Mouse (Mus musculus): Measurements from ENCODE around the gene Zfp800.
A peak's percentile ranks its signal among the peaks of the same experiment; 100 is the strongest.

Zfp800 gene

GRCm38 (mm10) chr6:28309692-28310091 is 88.1 kb downstream of the Zfp800 start:
- no peak for DNase-seq (ENCODE audit: low read depth)

DNA sequence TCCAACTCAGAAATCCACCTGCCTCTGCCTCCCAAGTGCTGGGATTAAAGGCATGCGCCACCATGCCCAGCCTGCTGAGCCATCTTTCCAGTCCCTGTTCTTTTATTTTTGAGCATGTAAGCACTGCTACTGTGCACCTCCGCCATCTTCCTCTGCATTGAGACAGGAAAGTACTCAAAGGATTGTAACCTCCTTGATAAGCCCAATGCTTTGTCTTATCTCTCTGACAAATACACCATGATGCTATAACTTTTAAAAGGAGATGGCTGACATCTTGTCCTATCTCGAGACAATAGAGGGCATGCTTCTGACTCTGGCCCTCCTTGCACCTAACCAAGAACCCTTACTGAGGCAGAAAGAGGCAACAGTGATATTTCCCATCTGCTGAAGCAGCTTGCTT is 88.9 kb downstream of the Zfp800 start:
- no peak for DNase-seq (ENCODE audit: low read depth)

DNA sequence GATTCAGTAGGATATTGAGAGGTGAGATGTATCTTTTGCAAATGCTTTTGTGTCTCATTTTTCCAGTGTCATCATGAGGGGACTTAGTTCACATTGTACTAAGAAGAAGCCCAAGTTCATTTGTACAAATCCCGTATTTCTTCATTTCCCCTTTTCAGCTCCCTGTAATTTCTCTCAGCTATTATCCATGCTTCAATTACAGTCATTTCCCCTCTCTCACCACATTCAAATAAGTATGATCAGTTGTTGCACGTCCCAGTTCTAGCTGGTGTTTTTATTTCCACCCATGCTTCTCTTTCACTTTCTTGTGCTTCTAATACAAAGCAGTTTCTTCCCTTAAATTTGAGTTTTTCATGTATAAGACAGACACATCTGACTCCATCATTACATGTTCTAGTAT is 91.1 kb downstream of the Zfp800 start:
- DNase-seq (ENCODE audit: low read depth) = no peak

- no peak for DNase-seq (ENCODE audit: low read depth)
Observed at GRCm38 (mm10) chr6:28296306-28296705, 101.5 kb downstream of the Zfp800 start.

GRCm38 (mm10) chr6:28295581-28295980 is 102.2 kb downstream of the Zfp800 start:
- DNase-seq (ENCODE audit: low read depth) = no peak

DNA sequence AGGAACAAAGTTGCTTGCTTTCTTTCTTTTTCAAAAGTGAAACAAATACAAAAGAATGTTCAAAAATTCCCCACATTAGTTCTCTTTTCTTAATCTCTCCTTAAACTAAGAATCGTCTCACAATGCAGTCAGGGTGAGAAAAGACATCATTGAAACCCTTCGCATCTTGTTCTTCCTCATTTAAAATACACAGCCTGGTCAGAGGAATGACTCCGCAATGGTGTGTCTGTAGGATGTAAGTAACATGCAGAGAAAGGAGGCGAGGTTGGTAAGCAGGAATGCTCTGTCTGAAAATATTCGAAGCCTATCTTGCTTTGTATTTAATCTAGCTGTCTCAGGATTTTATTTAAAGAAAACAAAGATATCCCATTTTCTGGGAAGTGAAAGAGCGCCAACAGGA is 105.0 kb downstream of the Zfp800 start:
- DNase-seq (ENCODE audit: low read depth) = no peak

GRCm38 (mm10) chr6:28279886-28280285 is 117.9 kb downstream of the Zfp800 start:
- no peak for DNase-seq (ENCODE audit: low read depth)

DNA sequence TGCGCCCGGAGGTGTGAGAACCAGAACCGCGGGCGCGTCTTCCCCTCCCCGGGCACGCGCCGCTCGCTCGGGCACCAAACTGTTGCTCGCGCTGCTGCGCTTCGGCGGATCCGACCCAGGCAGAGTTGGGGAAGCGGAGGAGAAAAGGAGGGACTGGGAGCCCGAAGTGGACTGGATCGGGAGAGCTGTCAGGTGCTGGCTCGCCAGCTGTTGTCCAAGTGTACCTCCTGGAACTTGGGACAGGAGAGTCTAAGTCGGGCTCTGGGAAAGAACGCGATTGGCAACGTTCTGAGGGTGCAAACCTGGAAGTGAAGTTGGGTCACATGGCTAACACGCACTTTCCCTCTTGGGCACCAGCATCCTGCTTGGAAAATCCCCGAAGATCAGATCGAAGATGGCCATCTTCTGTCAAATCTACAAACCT is 135.6 kb downstream of the Zfp800 start:
- DNase-seq (ENCODE audit: low read depth) = no peak

DNA sequence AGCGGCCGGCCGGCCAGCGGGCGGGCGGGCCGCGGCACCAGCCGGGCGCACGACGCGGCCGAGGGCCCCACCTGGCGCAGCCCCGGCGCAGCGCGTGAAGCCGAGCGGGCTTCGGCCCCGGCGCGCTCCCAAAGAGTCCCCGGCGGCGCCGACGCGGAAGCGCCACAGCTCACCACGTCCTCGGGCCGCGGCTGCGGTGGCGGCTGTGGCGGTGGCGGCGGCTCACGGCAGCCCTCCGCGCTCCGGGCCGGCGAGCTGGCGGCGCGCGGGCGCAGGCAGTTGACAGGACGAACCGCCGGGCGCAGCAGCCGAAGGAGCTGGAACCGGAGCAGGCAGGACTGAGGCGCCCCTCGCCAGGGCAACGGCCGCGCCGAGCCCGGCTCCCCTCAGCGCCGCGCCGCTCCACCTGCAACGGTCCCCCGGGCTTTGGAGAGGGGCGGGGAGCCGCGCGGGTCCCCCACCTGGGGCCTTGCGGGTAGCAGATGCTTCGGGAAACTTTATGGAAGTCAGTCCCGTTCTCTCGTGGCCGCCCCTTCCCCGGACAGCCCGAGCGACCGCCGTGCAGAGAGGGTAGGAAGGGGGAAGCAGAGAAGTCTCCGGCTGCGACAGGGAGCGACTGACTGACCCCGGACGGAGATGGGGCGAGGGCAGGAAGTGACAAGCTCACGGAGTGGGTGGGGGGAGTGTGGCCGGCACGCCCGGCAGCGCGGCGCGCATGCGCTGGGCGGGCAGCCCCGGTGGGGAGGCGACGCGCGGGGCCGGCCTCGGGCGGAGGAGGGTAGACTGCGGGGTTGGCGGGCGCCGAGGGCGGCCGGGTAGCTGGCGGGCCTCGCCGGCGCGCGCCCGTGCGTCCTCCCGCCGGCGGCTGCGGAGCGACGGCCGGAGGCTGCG is 136.3 kb downstream of the Zfp800 start:
- DNase-seq (ENCODE audit: low read depth) = peak; percentile 63

DNA sequence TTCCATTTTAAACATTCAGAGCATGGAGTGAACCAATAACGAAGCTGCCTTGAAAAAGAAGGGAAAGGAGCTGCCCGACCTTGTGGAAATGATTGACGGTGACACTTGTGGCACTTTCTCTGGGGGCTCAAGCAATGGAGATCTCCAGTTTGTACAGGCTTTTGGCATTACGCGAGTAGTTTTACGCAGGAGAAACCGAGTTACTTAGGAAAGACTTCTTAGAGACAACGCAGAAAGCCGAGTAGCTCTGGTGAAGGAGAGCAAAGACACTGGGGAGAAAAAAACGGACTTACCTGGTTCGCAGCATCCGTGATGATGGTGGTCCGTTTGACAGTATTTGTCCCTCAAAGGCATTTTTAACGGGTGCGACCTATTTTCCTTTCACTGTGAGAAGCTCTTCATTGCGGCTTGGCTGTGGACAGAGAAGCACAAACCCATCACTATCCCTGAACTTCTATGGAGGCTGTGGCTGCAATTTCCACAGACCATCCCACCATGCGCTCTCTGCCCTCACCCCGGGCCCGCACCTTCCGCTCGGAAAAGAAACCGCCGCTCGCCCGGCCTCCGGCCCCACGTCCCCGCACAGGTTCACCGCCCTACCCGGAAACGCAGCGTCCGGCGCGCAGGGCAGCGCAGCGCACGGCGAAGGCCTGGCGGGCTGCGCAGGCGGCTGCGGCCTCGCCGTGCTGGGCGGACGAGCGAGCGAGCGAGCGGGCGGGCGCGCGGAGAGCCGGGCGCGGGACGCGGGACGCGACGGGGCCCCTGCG is 137.2 kb downstream of the Zfp800 start:
- DNase-seq (ENCODE audit: low read depth) = no peak

DNA sequence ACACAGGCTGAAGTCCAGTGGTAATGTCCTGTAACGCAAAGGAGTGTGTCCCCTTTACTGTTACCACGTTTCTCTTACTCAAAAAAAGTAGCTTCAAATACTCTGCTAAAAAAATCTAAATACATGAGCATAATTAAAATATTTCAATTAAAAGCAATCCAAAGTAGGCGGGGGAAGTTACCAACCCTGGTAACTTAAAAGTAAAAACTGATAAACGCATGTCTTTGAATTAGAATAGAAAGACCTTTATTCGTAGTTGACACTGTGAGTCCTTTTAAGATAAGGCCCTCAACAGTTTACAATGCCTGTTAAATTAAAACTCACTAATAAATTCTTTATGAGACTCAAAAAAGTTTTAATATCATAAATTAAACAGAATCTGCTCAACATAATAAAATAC is 138.1 kb downstream of the Zfp800 start:
- no peak for DNase-seq (ENCODE audit: low read depth)

- no peak for DNase-seq (ENCODE audit: low read depth)
Observed at GRCm38 (mm10) chr6:28258440-28258839, 139.4 kb downstream of the Zfp800 start.

- DNase-seq (ENCODE audit: low read depth) = no peak
Observed at GRCm38 (mm10) chr6:28257772-28258171, 140.0 kb downstream of the Zfp800 start.

- DNase-seq (ENCODE audit: low read depth) = no peak
Observed at GRCm38 (mm10) chr6:28252790-28253189, 145.0 kb downstream of the Zfp800 start.

DNA sequence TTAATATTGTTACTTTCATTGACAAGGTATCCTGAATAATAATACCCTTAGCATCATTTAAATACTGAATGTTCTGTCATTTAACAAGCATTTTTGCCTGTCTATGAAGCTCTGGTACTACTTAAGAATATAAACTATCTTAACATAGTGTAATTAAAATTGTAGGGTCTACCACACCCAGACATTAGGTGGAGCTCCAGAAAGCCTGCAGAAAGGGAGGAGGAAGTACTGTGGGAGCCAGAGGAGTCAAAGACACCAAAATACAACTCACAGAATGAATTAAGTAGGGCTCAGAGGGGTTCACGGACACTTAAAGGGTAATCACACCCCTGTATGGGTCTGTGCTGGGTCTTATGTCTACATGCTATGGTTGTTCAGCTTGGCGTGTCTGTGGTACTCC is 149.6 kb downstream of the Zfp800 start:
- no peak for DNase-seq (ENCODE audit: low read depth)

DNA sequence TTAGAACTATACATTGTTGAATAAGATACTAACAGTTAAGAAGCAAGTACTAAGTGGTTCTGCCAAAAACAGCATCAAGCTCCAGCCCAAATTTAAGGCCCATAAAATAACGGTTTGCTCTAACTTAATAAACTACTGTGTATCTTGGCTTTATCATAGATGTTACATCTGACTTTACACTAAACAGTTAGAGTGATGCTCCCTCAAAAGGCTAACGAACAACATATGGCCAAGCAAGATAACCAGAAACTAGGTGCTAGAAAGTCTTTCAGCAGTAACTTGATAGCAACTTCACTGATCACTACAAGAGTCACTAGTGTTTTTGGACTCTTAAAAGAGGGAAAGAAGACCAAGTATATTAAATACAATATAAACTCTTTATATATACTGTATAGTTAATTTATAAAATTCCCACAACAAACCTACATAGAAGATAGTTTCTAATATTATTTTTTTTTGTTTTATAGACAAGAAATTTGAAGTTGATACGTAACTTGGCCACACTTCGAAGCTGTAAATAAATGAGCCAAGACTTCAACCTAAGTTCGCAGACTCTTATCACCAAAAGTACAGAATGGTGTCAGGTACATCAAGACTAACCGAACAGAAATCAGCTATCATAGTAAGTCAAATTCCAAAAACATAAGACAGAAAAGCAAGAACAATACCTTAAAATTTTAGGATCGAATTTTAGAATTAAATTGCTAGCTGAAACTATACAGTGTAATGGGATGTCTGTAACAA is 165.0 kb downstream of the Zfp800 start:
- peak; percentile 16 for DNase-seq (ENCODE audit: low read depth)

DNA sequence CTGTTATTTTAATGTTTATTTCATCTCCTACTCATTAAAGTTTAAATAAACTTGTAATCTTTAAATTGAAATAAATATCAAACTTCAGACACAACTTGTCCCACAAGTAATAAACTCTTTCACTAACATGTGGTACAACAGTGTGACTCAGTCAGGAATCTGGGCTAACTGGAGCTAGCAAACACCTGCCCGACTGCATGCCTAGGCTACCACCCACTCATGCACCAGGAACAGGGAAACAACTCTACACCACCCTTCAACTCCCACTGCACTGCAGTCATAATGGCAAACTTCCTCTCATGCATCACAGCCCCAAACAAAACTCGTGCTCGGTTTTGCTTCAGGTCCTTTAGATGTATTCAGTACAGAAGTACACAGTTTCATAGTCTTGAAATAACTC is 169.7 kb downstream of the Zfp800 start:
- no peak for DNase-seq (ENCODE audit: low read depth)

DNA sequence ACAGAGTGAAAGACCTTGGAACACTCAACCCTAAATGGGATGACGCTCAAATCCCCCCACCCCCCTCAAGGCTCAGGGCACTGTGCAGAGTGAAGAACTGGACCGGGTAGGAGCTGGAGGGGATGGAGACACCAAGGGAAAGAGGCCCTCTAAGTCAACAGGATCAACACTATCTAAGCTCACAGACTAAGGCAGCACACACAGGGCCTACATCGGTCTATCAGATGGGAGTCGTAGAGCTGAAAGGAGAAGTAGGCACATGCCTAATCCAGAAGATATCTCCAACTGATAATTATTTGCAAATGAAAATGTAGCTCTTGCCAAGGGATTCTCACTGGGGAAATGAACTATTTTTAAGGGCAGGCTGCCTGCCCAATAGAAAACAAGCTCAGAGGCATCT is 176.8 kb downstream of the Zfp800 start:
- DNase-seq (ENCODE audit: low read depth) = no peak

- no peak for DNase-seq (ENCODE audit: low read depth)
Observed at GRCm38 (mm10) chr6:28218386-28218785, 179.4 kb downstream of the Zfp800 start.

DNA sequence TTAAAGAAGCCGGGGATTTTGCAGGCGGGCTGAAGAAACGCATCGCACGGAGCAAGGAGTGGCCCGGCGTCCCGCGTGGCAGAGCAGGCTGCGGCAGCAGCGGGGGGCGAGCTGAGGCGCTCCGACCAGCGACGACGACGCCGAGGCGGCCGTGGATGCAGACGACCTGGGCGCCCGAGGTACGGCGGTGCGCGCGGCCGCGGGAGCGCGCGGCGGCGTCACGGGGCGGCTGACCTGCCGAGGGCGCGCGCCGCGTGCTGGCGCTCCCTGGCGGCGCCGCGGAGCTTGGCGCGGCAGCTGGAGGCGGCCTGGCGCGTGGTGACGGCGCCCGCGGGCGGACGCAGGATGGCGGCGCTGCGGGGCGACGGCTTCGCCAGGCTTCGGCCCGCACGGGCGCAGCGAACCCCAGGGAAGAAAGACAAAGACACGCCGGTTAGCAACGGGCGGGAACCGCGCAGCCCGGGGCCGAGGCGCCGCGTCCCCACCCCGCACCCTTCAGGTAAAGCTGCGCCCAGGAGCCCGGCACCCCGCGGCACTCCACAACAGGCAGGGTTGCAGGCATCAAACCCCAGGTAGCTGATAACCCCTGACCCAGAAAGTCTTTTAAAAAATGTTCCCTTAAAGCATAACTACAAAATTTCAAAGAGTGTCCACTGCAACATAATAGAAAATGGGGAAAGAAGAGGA is 182.4 kb downstream of the Zfp800 start:
- DNase-seq (ENCODE audit: low read depth) = peak; percentile 29

GRCm38 (mm10) chr6:28214658-28215267 is 183.0 kb downstream of the Zfp800 start:
- no peak for DNase-seq (ENCODE audit: low read depth)

DNA sequence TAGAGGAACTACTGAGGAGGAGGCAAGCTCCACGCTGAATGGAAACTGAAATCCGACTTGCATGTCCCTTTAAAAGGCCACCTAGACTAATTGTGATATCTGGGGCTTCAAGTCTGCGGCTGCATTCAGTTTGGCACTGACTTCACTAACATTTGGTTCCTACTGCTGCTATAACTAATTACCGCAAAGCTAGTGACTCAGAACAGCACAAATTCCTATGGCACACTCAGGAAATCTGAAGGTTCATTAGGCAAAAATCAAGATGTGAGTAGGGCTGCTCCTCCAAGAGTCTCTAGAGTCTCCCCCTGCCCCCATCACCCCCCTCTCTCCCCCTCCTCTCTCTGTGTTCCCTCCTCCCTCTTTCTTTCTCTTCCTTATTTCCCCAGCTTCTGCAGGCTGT is 194.4 kb downstream of the Zfp800 start:
- no peak for DNase-seq (ENCODE audit: low read depth)
